Mouse (Mus musculus): Measurements from ENCODE around the gene Gabra5. TPM values are rescaled to one million over a fixed set of nuclear protein-coding genes. Genes with fewer than 3 reads are reported as not detected.

Gene Gabra5
- total RNA-seq (2021): under 1 TPM; 0.15 to 0.33 TPM
- long read RNA-seq, experiment 1: 0 reads
- long read RNA-seq, experiment 2: 0 reads

DNA sequence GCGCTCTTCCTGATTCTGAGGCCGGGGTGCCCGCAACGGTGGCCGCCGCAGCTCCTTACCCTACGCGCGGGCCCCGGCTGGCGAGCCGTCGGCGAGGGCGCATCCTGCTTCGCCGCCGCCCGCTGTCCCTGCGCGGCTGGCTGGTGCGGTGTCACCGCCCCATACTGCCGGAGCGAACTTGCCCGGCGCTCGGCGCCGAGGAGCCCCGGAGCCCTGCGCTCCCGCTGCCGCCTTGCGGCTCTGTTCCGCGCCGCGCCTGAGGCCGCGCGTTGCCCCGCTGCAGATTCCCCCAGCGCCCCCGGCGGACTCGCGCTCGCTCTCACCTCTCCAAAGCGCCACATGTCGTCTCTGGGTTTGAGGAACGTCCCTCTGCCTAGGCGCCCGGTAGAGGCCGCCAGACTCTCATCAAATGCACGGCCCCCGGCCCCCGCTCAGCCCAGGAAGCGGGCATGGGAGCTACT is at the start of gene Gabra5:
Gene Gabra5 (minus strand): TSS at position 379 of the 461 bp plus-strand sequence.
- DNase-seq: peak; percentile 14

DNA sequence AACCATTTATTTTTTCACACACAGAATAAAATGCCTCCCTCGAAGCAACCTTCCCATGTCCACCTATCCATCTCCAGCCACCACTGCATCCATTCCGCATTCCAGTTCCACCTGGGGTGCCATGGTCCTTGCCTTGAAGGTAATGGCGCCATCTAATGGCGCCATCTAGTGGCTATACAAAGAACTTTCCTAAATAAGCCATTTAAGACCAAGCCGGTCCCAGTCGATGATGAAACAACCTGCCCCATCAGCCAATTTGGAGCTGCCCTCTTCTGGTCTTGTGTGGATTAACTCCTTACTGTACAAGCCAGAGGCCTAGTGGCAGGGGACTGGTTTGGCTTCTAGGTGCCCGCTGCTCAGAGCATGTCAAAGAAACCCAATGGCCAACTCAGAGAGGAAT is 28.7 kb upstream of the Gabra5 start:
- DNase-seq: peak; percentile 5

DNA sequence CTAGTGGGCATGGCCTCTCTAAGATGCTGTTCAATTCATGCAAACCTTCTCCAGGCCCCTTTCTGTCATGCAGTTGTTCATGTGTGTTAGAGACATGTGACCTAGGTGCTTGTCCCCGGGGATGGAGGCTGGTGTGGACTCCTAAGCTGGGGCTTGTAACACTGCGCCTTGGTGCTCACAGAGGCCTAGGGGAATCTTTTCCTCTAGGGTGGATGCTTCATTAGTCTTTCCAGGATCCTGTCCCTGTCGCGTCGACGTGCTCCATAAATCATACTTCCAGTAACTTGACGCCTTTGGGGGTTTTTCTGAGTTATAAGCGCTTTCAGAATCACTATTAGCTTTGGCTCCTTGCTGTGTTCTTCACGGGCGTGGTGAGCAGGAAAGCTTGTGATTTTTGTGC is 22.8 kb upstream of the Gabra5 start:
- DNase-seq: no peak

DNA sequence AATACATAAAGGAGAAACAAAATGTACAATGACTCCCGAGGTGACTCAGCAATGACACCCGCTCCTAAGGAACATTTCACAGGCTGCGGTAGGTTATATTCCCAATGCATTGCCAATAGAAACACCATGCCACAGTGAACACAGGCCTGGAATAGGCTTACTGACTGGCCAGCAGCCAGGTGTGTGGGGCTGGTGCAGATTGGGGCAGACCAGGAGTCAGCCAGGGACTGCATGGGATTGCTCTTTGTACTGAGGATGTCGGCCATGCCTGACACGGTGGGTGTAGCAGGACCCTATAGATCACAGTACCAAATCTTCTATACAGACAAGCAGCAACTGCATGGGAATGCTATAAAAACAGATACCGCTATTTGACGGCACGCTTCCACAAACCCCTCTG is 20.1 kb upstream of the Gabra5 start:
- no peak for DNase-seq

DNA sequence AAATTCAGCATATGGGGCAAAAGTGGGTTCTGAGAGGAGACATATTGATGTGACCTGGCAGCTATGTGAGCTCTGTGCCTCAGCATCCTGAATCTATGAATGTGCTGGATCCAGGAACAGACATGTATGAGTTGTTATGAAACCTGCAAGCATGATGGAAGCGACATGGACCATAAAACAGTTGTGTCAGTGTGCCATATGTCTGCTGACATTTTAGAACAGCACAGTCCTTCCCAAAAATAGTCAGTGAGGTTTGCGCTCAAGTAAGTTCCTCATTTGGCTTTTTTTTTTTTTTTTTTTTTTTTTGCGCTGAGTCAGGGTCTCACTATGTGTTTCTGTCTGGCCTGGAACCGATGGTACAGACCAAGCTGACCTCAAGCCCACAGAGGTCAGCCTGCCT is 19.6 kb upstream of the Gabra5 start:
- no peak for DNase-seq

DNA sequence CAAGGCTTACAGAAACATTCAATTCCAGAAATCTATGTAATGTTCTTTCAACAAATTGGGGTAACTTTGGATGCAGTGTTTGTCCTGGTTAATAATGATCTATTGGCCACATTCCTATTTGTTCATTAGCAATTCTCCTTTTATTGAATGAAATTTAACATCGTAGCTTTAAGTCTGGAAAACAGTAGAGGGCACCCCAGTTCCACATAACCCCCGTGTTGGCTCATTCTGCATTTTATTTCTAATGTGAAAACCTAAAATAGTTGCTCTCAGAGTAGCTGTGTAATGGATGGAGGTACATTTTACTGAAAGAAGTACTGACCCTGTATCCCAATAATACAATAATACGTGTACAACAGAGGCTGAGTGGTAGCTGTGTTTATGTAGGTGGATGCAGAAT is 3.1 kb upstream of the Gabra5 start:
- peak; percentile 16 for DNase-seq

DNA sequence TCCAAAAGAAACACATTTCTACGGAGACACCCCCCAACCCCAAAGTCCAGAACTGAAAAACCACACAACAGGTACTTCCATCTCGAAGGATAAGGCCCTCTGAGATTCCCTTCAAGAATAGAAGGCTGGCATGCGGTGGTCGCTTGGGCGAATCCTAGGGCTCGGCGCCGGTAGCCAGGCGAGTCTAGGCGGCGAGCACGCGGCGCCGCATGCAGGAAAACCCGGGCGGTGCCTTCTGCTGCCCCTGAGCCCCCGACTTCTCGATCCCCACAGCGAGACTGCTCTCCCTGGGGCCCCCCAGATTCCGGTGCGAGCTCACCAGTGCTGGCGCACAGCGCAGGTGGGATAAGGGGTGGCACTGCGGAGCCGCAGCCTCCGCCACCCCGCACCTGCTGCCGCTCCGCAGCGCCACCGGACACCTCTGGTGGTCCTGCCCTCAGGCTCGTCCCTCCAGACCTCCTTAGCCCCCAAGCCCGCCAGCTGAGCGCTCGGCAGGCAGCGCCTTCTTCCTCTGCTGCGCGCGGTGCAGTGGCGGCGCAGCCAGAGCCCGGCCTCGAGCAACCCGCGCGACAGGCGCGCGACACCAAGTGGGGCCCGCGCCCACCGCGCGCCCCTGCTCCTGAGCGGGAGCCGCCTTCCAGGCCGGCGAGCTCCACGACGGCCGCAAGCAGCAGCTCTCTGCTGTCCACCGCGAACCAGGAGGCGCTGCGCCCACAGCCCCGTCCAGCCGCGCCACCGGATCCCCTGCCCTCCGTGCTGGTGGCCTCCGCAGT is 813 bp downstream of the Gabra5 start:
- DNase-seq: no peak

DNA sequence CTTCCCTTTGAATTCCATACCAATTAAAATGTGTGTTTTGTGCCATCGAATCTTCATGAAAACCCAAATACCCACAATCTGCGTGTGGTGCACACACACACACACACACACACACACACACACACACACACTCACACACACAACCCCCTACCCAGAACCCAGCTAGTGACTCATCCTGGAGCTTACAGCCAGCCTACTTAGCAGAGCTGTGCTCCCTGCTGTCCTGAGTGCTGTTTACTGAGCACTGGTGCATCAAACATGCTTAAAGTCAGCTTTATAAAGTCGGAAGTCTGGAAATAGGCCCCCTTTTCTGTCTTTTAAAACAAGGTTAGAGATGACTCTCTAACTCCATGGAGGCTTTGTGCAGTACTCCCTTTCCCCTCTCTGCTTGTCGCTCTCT is 7.0 kb downstream of the Gabra5 start:
- DNase-seq: no peak

DNA sequence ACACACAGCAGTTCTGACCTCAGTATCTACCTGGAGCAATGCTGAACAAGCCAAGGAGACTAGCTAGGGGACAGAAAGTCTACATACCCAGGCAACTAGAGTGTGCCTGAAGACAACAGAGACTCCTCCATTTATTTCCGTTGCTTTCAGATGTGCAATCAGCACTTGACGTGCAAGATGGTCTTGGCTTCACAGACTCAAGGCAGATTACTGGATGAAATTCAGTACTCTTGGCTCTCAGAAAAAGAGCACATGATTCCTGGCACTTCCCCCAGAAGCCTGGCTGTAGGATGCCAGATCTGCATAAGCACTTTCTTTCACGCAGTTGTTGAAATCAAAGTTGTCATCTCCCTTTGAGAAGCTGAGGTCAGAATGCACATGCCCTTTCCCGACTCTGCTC is 18.1 kb downstream of the Gabra5 start:
- DNase-seq: peak; percentile 4

DNA sequence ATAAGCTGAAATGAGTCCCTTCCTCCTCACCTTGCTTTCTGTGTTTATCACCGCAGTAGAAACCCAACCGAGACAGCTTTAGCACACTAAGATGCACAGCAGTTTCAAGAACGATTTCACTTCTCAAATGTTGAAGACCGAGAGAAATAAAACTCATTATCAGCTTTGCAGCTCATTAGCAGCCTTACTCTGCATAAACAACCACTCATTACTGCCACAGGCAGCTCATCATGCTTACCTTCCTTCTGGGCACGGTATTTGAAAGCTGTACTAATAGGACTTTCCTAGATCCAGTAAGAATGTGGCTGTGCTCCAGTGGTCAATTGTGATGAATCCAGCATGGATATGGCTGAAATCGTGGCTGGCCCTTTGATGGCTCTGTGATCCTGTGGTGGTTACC is 23.0 kb downstream of the Gabra5 start:
- DNase-seq: no peak

DNA sequence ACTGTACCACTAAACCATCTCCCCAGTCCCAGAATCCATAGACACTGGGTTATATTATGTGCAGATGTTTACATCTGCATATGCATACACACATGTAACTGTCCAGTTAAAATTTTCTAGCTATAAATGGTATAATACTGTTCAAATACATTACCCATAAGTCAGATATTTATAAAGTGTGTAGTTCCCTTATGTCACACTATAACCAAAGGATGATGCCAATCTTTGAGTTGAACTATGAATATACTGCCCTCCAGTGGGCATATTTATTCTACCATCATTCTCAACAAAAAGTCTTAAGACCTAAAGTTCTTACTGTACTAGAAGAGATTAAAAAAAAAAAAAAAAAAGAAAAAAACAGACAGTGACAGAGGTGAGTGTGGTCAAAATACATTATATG is 27.0 kb downstream of the Gabra5 start:
- DNase-seq: no peak

DNA sequence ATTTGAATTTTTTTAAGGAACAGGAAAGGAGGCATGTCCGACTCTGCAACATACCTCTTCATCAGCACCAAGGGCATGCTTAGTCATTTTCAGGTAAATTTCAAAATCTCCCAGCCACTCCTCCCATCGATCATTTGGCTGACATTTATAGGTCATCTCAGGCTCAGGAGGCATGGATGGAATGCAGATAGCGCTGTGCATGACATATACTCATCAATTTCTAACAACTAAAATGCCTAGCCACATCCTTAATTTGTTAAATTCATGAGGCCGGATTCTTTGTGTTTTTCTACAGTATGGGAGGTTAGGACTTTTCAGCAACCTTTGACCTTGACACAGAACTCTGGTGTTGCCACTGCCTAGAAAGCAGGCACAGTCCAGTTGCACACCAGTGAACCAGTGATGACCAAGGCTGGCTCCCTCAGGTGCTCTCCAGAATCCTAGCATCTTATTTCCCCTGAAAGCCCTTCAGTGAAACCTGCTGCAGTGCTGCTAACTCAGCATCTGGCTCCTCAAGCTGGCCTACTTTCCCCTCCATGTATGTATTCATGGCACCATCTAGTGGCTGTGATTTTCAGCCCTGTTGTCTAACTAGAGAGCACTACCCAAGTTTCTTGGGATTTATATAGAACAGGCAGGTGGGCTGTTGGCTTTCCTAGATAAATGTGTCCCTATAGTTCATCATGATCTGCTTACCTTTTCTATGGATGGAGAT is 35.9 kb downstream of the Gabra5 start:
- DNase-seq: peak; percentile 55

DNA sequence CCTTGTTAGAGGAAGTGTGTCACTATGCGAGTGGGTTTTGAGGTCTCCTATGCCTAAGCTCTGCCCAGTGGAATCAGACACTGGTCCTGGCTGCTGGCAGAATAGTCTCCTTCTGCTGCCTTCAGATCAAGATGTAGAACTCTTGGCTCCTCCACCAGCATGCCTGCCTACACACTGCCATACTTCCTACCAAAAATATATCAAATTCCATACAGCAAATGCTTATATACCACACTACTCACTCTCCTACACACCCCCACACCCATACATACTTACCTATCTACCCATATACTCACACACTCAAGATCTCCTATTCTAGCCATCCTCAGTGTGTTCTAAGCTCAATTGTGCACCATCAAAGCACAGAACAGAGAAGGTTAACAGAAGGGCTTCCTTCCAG is 38.5 kb downstream of the Gabra5 start:
- no peak for DNase-seq

DNA sequence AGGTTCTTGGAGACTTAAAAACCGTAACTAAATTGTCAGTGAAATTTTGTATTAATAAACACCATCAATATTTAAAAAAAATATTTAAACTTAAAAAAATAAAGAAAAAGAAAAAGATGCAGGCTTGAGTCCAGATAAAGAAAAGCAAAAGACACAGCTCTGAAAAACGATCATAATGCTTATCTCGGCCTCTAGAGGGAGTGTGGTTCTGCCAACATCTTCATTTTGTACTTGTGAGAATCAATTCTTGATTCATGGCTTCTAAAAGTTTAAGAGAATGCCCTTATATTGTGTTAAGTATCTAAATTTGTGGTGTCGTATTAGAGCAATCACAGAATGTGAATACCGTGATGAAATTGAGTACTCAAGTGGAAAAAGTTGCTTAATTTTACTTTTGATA is 49.5 kb downstream of the Gabra5 start:
- DNase-seq: no peak

DNA sequence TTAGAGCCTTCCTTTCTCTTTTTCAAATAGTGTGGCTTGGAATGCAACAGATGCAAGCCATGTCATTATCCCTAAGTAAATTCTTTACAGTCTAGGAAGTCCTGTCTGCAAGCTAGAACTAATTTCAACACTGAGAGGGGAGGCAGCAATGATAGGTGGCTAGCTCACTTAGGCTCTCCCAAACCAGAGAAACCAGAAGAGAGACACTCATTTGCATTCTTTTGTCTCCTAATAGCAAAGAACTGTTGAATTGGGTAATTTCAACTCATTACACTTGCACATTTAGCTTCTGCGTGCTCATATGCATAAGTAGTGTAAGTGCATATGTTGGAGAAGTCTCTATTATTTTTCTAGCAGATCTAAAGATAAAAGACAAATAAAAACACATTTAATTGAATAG is 61.6 kb downstream of the Gabra5 start:
- no peak for DNase-seq

DNA sequence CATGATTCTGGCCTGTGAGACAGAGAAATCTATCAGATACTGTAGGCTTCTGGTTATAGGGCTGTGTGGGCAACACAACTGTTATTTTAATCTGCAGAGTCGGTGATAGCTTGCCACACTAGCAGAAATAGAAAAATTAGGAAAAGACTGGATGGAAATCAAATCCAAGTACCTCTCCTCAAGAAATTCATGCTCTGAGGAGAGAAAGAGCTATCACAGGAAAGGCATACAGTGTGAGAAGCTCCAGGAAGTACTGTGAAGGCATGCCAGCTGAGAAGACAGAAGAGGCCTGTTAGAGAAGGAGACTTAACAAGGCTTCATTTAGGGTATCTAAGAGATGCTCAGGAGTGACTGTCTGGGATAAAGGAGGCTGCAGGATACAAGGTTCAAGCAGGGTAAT is 87.2 kb downstream of the Gabra5 start:
- DNase-seq: no peak

DNA sequence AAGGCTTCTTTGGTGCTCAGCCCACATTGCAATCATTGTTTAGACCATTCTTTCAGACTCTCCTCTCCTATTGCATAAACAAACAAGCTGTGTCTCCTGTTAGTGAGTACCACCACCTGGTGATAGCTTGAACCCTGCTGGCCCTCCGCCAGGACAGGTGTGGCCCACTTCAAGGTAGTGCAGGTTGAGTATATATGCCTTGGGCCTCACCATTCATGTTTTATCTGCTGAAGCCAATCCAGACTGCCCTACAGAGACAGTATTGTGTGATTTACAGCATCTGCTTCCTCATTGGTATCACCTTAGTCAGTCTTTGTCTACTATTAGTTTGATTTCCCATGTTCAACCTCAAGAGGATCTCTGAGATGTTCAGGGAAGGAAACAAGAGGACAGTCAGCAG is 88.8 kb downstream of the Gabra5 start:
- no peak for DNase-seq

DNA sequence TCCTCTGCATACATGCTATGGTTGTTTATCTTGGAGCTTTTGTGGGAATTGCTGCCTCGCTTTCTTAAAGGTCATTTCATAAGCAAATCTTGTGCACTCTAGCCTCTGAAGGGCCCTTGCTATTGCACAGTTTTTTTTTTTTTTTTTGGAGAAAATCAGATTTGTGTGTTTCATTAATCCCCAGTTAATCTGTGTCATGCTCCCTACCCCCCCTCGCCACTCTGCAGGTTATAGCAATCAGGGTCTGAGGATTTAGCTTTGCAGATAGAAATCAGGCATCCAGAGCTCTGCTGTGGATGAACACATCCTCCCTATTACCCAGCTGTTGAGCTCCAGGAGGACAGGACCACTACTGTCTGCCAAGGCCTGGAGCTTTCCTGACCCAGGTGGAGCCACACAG is 90.5 kb downstream of the Gabra5 start, which contains the start of gene Gabrb3:
Gene Gabrb3 (plus strand): TSS at position 301 of the 400 bp plus-strand sequence.
- no peak for DNase-seq

DNA sequence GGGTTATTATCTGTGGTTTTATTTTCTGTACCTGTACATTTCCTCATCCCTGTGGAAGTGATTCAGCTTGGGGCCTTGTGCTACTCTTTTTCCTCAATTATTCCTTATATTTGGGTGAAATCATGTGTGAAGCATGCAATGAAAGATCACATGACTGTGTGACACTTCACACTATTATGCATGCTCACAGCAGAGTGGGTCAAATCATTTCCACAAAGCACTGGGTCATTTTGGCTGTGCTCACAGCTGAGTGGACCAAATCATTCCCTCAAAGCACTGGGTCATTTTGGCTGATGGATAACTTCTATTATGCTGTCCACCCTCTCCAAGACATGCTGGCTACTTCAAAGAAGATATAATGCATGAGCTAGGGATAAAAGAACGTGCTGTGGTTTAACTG is 97.0 kb downstream of the Gabra5 start:
- no peak for DNase-seq

DNA sequence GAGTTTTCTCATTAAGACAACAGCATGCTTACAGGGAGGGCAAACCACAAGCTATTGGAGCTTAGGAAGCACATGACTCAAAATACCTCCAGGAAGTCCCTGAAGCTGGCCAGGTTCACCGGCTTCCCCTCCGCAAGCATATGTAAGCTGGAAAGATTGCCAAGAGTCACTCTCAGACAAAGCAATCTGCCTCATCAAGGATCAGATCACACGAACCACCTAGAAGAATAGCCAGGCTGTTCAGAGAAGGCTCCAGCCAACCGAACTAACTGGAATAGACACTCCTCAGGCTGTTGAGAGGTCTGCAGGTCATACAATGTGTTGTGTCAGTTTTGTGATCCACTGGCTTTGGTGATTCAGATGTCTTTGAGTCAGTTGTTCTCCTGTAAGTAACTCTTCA is 98.7 kb downstream of the Gabra5 start:
- no peak for DNase-seq

DNA sequence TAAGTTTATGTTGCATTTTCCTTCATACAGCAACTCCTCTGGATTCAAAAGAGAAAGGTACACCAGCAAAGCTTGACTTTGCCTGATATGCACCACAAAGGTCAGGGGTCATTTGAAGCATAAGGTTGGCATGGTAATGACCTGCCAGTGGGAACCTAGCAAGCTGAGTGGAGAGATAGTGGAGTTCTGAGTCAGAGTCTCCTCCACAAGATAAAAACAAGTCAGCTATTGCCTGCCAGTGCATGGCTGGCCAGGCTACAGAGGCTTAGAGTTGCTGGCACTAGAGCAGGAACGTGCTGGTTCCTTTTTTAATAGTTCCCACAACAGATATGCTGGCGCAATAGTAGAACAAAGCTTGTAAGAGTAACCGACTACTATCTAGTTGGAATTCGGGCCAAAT is 116.3 kb downstream of the Gabra5 start:
- DNase-seq: peak; percentile 1

DNA sequence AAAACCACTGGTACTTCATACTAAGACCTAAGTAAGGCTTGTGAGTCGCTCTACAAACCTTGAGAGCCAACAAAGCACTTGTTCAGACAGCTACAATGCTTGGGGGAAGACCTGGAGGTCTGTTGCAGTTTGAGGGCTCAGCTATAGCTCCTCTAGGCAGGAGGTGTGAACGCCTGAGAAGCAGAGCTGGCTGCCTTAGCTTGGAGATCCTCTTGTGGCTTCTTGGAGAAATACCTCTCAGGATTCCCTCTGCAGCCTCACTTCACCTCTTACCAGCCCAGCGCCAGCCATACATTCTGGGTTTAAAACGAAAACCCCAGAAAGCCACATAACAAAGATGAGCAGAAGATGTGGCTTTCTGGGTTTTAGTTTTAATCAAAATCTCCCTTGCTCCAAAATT is 119.8 kb downstream of the Gabra5 start:
- no peak for DNase-seq

DNA sequence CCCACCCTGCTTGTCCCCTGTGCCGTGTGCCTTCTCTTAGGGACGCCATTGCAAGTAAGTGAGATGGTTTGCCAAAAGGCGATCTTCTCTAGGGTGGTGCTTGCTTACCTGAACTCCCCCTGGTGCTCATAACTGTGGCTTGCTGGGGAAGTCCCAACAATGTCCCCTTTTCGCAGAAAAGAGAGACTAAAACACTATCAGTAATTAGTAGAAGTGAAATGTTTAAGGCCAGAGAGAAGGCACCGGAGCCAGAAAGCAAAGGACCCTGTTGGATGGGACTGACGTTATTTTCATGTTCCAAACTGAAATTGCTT is 122.6 kb downstream of the Gabra5 start:
- DNase-seq: no peak
